In genomic region chr12:28799798-28800411, GRCm38 (mm10) we compare ENCODE assay signal across 11 mouse cellular contexts. TPM values are rescaled to one million over a fixed set of nuclear protein-coding genes. Genes with fewer than 3 reads are reported as not detected.
DNase-seq lines count a peak whose midpoint lies in the region; ATAC-seq lines count a peak whose summit lies in the region.
"Had no signal": no experiment of that assay in that cellular context is flagged by ENCODE, and none has a peak within 500 bp of the region (broad histone marks: within the 10 kb centered on the region; RNA-seq: fewer than 3 reads in every experiment).

No protein-coding gene starts in this region.

- no peaks in the 10 kb centered on the region for H3K36me3 ChIP-seq in kidney, embryonic 15.5 days
- no peaks in the 10 kb centered on the region for H3K36me3 ChIP-seq in embryonic facial prominence, embryonic 12.5 days
- H3K36me3 ChIP-seq in hindbrain, embryonic 13.5 days, result no peaks in the 10 kb centered on the region
- no peaks in the 10 kb centered on the region for H3K36me3 ChIP-seq in midbrain, embryonic 15.5 days (replicated peaks)

- H3K4me3 ChIP-seq in kidney, embryonic 15.5 days (replicated peaks), result no peak overlapping the region
- H3K4me3 ChIP-seq in embryonic facial prominence, embryonic 12.5 days, result no peak overlapping the region
- no peak overlapping the region for H3K4me3 ChIP-seq in hindbrain, embryonic 13.5 days
- H3K4me3 ChIP-seq in midbrain, embryonic 15.5 days, result no peak overlapping the region

- H3K4me1 ChIP-seq in kidney, embryonic 15.5 days, result peaks cover 21% of the 10 kb centered on the region
- peaks cover 14% of the 10 kb centered on the region for H3K4me1 ChIP-seq in embryonic facial prominence, embryonic 12.5 days
- peaks cover 56% of the 10 kb centered on the region for H3K4me1 ChIP-seq in hindbrain, embryonic 13.5 days (replicated peaks)
- H3K4me1 ChIP-seq in midbrain, embryonic 15.5 days, result peaks cover 34% of the 10 kb centered on the region

- 59% methylated on average over 11 of the region's 11 CpGs for WGBS in kidney, embryonic 15.5 days
- WGBS in embryonic facial prominence, embryonic 12.5 days, result 33% methylated on average over 11 of the region's 11 CpGs
- WGBS in hindbrain, embryonic 13.5 days, result 41% methylated on average over 11 of the region's 11 CpGs
- WGBS in midbrain, embryonic 15.5 days, result 46% methylated on average over 11 of the region's 11 CpGs

- H3K9ac ChIP-seq in kidney, embryonic 15.5 days, result no peak overlapping the region
- H3K9ac ChIP-seq in embryonic facial prominence, embryonic 12.5 days, result no peak overlapping the region
- H3K9ac ChIP-seq in hindbrain, embryonic 13.5 days, result 0 out of 2 replicates have a peak overlapping the region, but pooled peaks have one; percentile 39
- H3K9ac ChIP-seq in midbrain, embryonic 15.5 days, result no peak overlapping the region

- no peaks in the 10 kb centered on the region for H3K27me3 ChIP-seq in kidney, embryonic 15.5 days
- H3K27me3 ChIP-seq in embryonic facial prominence, embryonic 12.5 days, result no peaks in the 10 kb centered on the region
- H3K27me3 ChIP-seq in hindbrain, embryonic 13.5 days, result no peaks in the 10 kb centered on the region
- no peaks in the 10 kb centered on the region for H3K27me3 ChIP-seq in midbrain, embryonic 15.5 days (replicated peaks)

- H3K9me3 ChIP-seq in kidney, embryonic 15.5 days (replicated peaks), result no peaks in the 10 kb centered on the region; the same call in 1 of the 2 replicates
- H3K9me3 ChIP-seq in embryonic facial prominence, embryonic 12.5 days, result no peaks in the 10 kb centered on the region
- H3K9me3 ChIP-seq in hindbrain, embryonic 13.5 days, result no peaks in the 10 kb centered on the region
- no peaks in the 10 kb centered on the region for H3K9me3 ChIP-seq in midbrain, embryonic 15.5 days

- no peak overlapping the region for H3K4me2 ChIP-seq in kidney, embryonic 15.5 days
- H3K4me2 ChIP-seq in embryonic facial prominence, embryonic 12.5 days (replicated peaks), result no peak overlapping the region
- H3K4me2 ChIP-seq in hindbrain, embryonic 13.5 days, result no peak overlapping the region; the same call in 1 of the 2 replicates
- no peak overlapping the region for H3K4me2 ChIP-seq in midbrain, embryonic 15.5 days

- peak; percentile 66 for ATAC-seq in kidney, embryonic 15.5 days (replicated peaks; ENCODE audit: low FRiP score)
- no peak for ATAC-seq in embryonic facial prominence, embryonic 12.5 days (ENCODE audit: insufficient number of reproducible peaks, insufficient read depth, low FRiP score, low TSS enrichment)
- ATAC-seq in hindbrain, embryonic 13.5 days (ENCODE audit: low FRiP score), result peak; percentile 52; the same call in 1 of the 2 replicates
- peak; percentile 59 for ATAC-seq in midbrain, embryonic 15.5 days (replicated peaks)
- ATAC-seq: intestine, embryonic 16.5 days had no signal

- H3K27ac ChIP-seq in kidney, embryonic 15.5 days, result peak overlapping the region; percentile 22; the same call in 1 of the 2 replicates
- peak overlapping the region; percentile 0; the same call in 1 of the 2 replicates for H3K27ac ChIP-seq in embryonic facial prominence, embryonic 12.5 days
- peak overlapping the region; percentile 76 for H3K27ac ChIP-seq in hindbrain, embryonic 13.5 days
- H3K27ac ChIP-seq in midbrain, embryonic 15.5 days, result peak overlapping the region; percentile 37

- no peak for DNase-seq in kidney, postnatal 36 days
- no peak for DNase-seq in adrenal gland, adult 8-10 months
- no peak for DNase-seq in frontal cortex, postnatal 14 days (ENCODE audit: low spot score in 2 of 2)
- DNase-seq in thymus, postnatal 10 days (ENCODE audit: low spot score in 2 of 2), result no peak
- DNase-seq: cerebellum, adult 9-10 months; right cerebral cortex, postnatal 4 days had no signal

RNA-seq across cellular contexts. Expression of gene Eipr1, which starts 48.3 kb away (rescaled TPM):
- 33.9 and 36.6 TPM in 2 replicates for polyA plus RNA-seq in kidney, embryonic 15.5 days (2015; fragmentation: Nextera tagmentation; extraction: Ambion mirVana)
- polyA plus RNA-seq in embryonic facial prominence, embryonic 12.5 days (2016; fragmentation: Nextera tagmentation; extraction: Ambion mirVana), result 31.1 and 35.8 TPM in 2 replicates
- 69.7 and 76.9 TPM in 2 replicates for polyA plus RNA-seq in hindbrain, embryonic 13.5 days (2015; fragmentation: Nextera tagmentation; extraction: Ambion mirVana)
- polyA plus RNA-seq in midbrain, embryonic 15.5 days (2015; fragmentation: Nextera tagmentation; extraction: Ambion mirVana), result 79.2 and 85.6 TPM in 2 replicates
- total RNA-seq in adrenal gland, adult 8-10 months (2022), result 10 to 100 TPM; 25.6 to 27.2 (median 26.4) TPM

RNA-seq across cellular contexts. Expression of gene Trappc12, which starts 49.6 kb away (rescaled TPM):
- polyA plus RNA-seq in kidney, embryonic 15.5 days (2015; fragmentation: Nextera tagmentation; extraction: Ambion mirVana), result 38.6 and 42.5 TPM in 2 replicates
- polyA plus RNA-seq in embryonic facial prominence, embryonic 12.5 days (2016; fragmentation: Nextera tagmentation; extraction: Ambion mirVana), result 42.6 and 46.3 TPM in 2 replicates
- polyA plus RNA-seq in hindbrain, embryonic 13.5 days (2015; fragmentation: Nextera tagmentation; extraction: Ambion mirVana), result 41.9 and 44.0 TPM in 2 replicates
- 46.4 and 46.7 TPM in 2 replicates for polyA plus RNA-seq in midbrain, embryonic 15.5 days (2015; fragmentation: Nextera tagmentation; extraction: Ambion mirVana)
- total RNA-seq in adrenal gland, adult 8-10 months (2022), result 10 to 100 TPM; 41.7 to 51.0 (median 46.9) TPM

Comparison
In these comparisons a context has a peak if more than half of its experiments do, and no peak if none do; other contexts are left out.
1. H3K27ac ChIP-seq: peak in every context shown above with its lines; median percentile 76 in hindbrain, embryonic 13.5 days; 37 in midbrain, embryonic 15.5 days; 22 in kidney, embryonic 15.5 days; 0 in embryonic facial prominence, embryonic 12.5 days.